Mouse (Mus musculus): ENCODE data around the gene Cd2bp2.
A peak's percentile ranks its signal among the peaks of the same experiment; 100 is the strongest.

The Cd2bp2 gene

GRCm38 (mm10) chr7:127190672-127191071, 5.2 kb downstream of the Cd2bp2 start:
- DNase-seq (ENCODE audit: low read depth, low spot score): no peak

- DNase-seq (ENCODE audit: low read depth, low spot score): peak; percentile 86
These were observed 7.3 kb downstream of the Cd2bp2 start for GRCm38 (mm10) chr7:127188305-127189276.

- DNase-seq (ENCODE audit: low read depth, low spot score): no peak
These were observed 8.5 kb downstream of the Cd2bp2 start for GRCm38 (mm10) chr7:127187351-127187750.

GRCm38 (mm10) chr7:127185601-127186000, 10.2 kb downstream of the Cd2bp2 start:
- peak; percentile 59 for DNase-seq (ENCODE audit: low read depth, low spot score)

GRCm38 (mm10) chr7:127184720-127185119, 11.1 kb downstream of the Cd2bp2 start:
- no peak for DNase-seq (ENCODE audit: low read depth, low spot score)

GRCm38 (mm10) chr7:127183828-127184227, 12.0 kb downstream of the Cd2bp2 start:
- no peak for DNase-seq (ENCODE audit: low read depth, low spot score)

- DNase-seq (ENCODE audit: low read depth, low spot score): no peak
These were observed 12.5 kb downstream of the Cd2bp2 start for GRCm38 (mm10) chr7:127183345-127183744.

- DNase-seq (ENCODE audit: low read depth, low spot score): peak; percentile 68
These were observed 14.1 kb downstream of the Cd2bp2 start for GRCm38 (mm10) chr7:127181724-127182123.

- peak; percentile 86 for DNase-seq (ENCODE audit: low read depth, low spot score)
These were observed 15.1 kb downstream of the Cd2bp2 start for GRCm38 (mm10) chr7:127180783-127181182.

- peak; percentile 58 for DNase-seq (ENCODE audit: low read depth, low spot score)
These were observed 18.9 kb downstream of the Cd2bp2 start for GRCm38 (mm10) chr7:127176937-127177336.

GRCm38 (mm10) chr7:127166501-127166900, 29.3 kb downstream of the Cd2bp2 start:
- DNase-seq (ENCODE audit: low read depth, low spot score): peak; percentile 69

GRCm38 (mm10) chr7:127165607-127166493, 30.0 kb downstream of the Cd2bp2 start:
- peak; percentile 78 for DNase-seq (ENCODE audit: low read depth, low spot score)

- DNase-seq (ENCODE audit: low read depth, low spot score): no peak
These were observed 31.8 kb downstream of the Cd2bp2 start for GRCm38 (mm10) chr7:127164002-127164401.

GRCm38 (mm10) chr7:127162546-127162945, 33.3 kb downstream of the Cd2bp2 start:
- no peak for DNase-seq (ENCODE audit: low read depth, low spot score)

- DNase-seq (ENCODE audit: low read depth, low spot score): no peak
These were observed 38.3 kb downstream of the Cd2bp2 start for GRCm38 (mm10) chr7:127157548-127157947.

GRCm38 (mm10) chr7:127153477-127153876, 42.4 kb downstream of the Cd2bp2 start:
- DNase-seq (ENCODE audit: low read depth, low spot score): no peak

- no peak for DNase-seq (ENCODE audit: low read depth, low spot score)
These were observed 43.4 kb downstream of the Cd2bp2 start for GRCm38 (mm10) chr7:127152464-127152863.

- no peak for DNase-seq (ENCODE audit: low read depth, low spot score)
These were observed 47.9 kb downstream of the Cd2bp2 start for GRCm38 (mm10) chr7:127147901-127148300.

- DNase-seq (ENCODE audit: low read depth, low spot score): no peak
These were observed 49.6 kb downstream of the Cd2bp2 start for GRCm38 (mm10) chr7:127146267-127146603.

GRCm38 (mm10) chr7:127145387-127146266, 50.2 kb downstream of the Cd2bp2 start:
- no peak for DNase-seq (ENCODE audit: low read depth, low spot score)

GRCm38 (mm10) chr7:127144412-127144811, 51.4 kb downstream of the Cd2bp2 start:
- peak; percentile 88 for DNase-seq (ENCODE audit: low read depth, low spot score)

All from CD4-positive helper T cell, adult 2 months (primary cell).